Mouse (Mus musculus): Measurements from ENCODE around the gene Fam241a. TPM values are rescaled to one million over a fixed set of nuclear protein-coding genes. Genes with fewer than 3 reads are reported as not detected.

The Fam241a gene
- polyA plus RNA-seq, 1 experiment from 2014 or later = 3.9 TPM

DNA sequence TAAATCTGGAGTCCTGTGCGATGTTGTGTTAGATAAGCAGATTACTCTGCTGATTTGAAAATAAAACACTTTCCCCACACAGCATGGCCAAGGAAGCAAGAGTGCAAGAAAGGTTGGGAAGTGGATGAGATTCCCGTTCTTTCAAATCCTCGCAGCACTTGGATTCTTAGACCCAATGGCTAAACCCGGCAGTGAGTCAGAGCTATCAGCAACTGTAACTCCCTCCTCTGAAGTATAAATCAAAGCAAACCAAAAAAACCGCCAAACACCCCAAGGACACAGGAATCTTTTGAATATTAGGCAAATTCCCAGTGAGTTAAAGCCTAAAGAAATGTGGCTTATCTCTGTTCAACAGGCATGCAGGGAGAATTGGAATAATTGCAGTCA, 52.2 kb downstream of the Fam241a start:
- no peaks in the 10 kb centered on the region for H3K27me3 ChIP-seq (replicated peaks; ENCODE audit: low read depth, poor library complexity, severe bottlenecking)
- DNase-seq (ENCODE audit: low spot score) = no peak
- no peak overlapping the region for H3K4me3 ChIP-seq
- H3K36me3 ChIP-seq (replicated peaks) = no peaks in the 10 kb centered on the region
- no peaks in the 10 kb centered on the region for H3K4me1 ChIP-seq
- H3K27ac ChIP-seq (replicated peaks) = no peak overlapping the region
- WGBS = 88% methylated on average over 5 of the region's 5 CpGs
- no peaks in the 10 kb centered on the region for H3K9me3 ChIP-seq

- no peak for DNase-seq (ENCODE audit: low spot score)
- no peaks in the 10 kb centered on the region for H3K9me3 ChIP-seq
Measured at GRCm38 (mm10) chr3:127843324-127843940, 52.7 kb downstream of the Fam241a start.

GRCm38 (mm10) chr3:127841926-127842325, 54.2 kb downstream of the Fam241a start:
- WGBS = 81% methylated on average over 8 of the region's 8 CpGs
- H3K27me3 ChIP-seq (replicated peaks; ENCODE audit: low read depth, poor library complexity, severe bottlenecking) = no peaks in the 10 kb centered on the region
- H3K9me3 ChIP-seq = no peaks in the 10 kb centered on the region
- DNase-seq (ENCODE audit: low spot score) = no peak
- peaks cover 6% of the 10 kb centered on the region for H3K4me1 ChIP-seq
- no peak overlapping the region for H3K27ac ChIP-seq (replicated peaks)
- H3K4me3 ChIP-seq = no peak overlapping the region
- H3K36me3 ChIP-seq (replicated peaks) = no peaks in the 10 kb centered on the region

More at GRCm38 (mm10) chr3:127843324-127843940, 52.7 kb downstream of the Fam241a start:
- no peaks in the 10 kb centered on the region for H3K27me3 ChIP-seq (replicated peaks; ENCODE audit: low read depth, poor library complexity, severe bottlenecking)
- no peaks in the 10 kb centered on the region for H3K4me1 ChIP-seq
- no peaks in the 10 kb centered on the region for H3K36me3 ChIP-seq (replicated peaks)
- 84% methylated on average over 2 of the region's 2 CpGs for WGBS
- H3K27ac ChIP-seq (replicated peaks) = no peak overlapping the region
- H3K4me3 ChIP-seq = no peak overlapping the region

DNA sequence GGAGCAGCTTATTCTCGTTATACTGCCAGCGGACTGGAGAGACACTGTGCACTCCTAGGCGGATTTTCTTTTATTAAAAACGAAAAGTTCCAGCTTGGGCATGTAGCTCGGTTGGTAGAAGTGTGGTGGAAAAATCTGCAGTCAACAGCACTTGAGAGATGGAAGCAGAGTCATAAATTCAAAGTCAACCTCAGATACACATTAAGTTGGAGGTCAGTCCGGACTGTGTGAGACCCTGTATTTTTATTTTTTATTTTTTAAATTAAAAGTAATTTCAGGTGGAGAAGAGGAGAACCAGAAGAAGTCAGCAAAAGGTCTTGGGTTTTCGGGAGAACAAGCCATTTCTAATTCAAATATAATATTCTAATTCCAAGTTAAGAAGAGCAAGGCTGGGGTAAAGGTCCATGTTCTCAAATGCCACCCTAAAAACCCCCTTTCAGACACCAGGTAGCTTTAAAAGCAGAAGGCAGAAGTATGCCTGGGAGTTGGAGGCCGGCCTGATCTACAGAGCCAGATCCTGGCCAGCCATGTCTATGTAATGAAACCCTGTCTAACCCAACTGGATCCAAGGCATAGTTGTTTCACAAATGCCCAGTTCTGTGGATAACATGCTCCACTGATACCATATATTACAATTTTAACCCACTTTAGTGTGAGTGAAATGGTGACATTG, 58.0 kb downstream of the Fam241a start:
- peaks cover 22% of the 10 kb centered on the region for H3K4me1 ChIP-seq
- H3K27ac ChIP-seq (replicated peaks) = peak overlapping the region; percentile 93
- peaks cover 3% of the 10 kb centered on the region; the same call in 1 of the 2 replicates for H3K36me3 ChIP-seq (replicated peaks)
- 35% methylated on average over 8 of the region's 8 CpGs for WGBS
- DNase-seq (ENCODE audit: low spot score) = no peak
- H3K9me3 ChIP-seq = no peaks in the 10 kb centered on the region
- H3K27me3 ChIP-seq (replicated peaks; ENCODE audit: low read depth, poor library complexity, severe bottlenecking) = no peaks in the 10 kb centered on the region
- peak overlapping the region; percentile 98 for H3K4me3 ChIP-seq

GRCm38 (mm10) chr3:127837154-127837865, 58.8 kb downstream of the Fam241a start, which contains the start of gene Ap1ar:
Gene Ap1ar, minus strand, starts transcription at chr3:127837523.
- no peaks in the 10 kb centered on the region for H3K27me3 ChIP-seq (replicated peaks; ENCODE audit: low read depth, poor library complexity, severe bottlenecking)
- H3K4me3 ChIP-seq = peak within 1 kb of the TSS; percentile 98
- H3K9me3 ChIP-seq = no peaks in the 10 kb centered on the region
- under 1% methylated on average over 89 of the region's 89 CpGs for WGBS
- peak; percentile 97 for DNase-seq (ENCODE audit: low spot score)
- peaks cover 8% of the 10 kb centered on the region; the same call in 1 of the 2 replicates for H3K36me3 ChIP-seq (replicated peaks)
- peak within 1 kb of the TSS; percentile 93 for H3K27ac ChIP-seq (replicated peaks)
- peaks cover 22% of the 10 kb centered on the region for H3K4me1 ChIP-seq

GRCm38 (mm10) chr3:127836798-127837153, 59.3 kb downstream of the Fam241a start:
- DNase-seq (ENCODE audit: low spot score) = no peak
- peak overlapping the region; percentile 98 for H3K4me3 ChIP-seq

DNA sequence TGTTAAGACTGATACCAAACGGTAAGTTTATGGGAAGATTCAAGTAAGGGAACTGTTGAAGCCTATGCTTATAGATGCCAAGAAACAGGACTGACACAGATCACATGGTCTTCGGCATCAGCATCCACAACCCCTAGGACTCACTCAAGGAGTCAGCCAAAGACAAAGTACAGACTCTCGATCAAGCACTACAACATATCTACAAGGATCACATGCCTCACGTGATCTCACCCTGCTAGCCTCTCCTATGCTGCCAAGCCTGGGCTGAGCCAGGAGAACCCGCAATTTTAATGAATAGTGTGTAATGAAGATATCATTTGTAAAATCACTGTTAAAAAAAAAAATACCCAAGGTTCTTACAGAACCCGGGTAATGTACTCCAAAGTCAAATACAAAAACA, 60.5 kb downstream of the Fam241a start:
- Histone ChIP-seq H3K27ac (replicated peaks) (no peak overlapping the region), H3K4me3 (peak overlapping the region; percentile 98; the same call in 1 of the 2 replicates), H3K9me3 (no peaks in the 10 kb centered on the region), H3K27me3 (replicated peaks; ENCODE audit: low read depth, poor library complexity, severe bottlenecking) (no peaks in the 10 kb centered on the region), H3K36me3 (replicated peaks) (peaks cover 18% of the 10 kb centered on the region), H3K4me1 (peaks cover 22% of the 10 kb centered on the region)
- WGBS = 90% methylated on average over 6 of the region's 6 CpGs
- no peak for DNase-seq (ENCODE audit: low spot score)

More at GRCm38 (mm10) chr3:127836798-127837153, 59.3 kb downstream of the Fam241a start:
- Histone ChIP-seq H3K27me3 (replicated peaks; ENCODE audit: low read depth, poor library complexity, severe bottlenecking) (no peaks in the 10 kb centered on the region), H3K4me1 (peaks cover 22% of the 10 kb centered on the region), H3K9me3 (no peaks in the 10 kb centered on the region), H3K36me3 (replicated peaks) (peaks cover 10% of the 10 kb centered on the region; the same call in 1 of the 2 replicates), H3K27ac (replicated peaks) (peak overlapping the region; percentile 93)
- under 1% methylated on average over 17 of the region's 17 CpGs for WGBS

DNA sequence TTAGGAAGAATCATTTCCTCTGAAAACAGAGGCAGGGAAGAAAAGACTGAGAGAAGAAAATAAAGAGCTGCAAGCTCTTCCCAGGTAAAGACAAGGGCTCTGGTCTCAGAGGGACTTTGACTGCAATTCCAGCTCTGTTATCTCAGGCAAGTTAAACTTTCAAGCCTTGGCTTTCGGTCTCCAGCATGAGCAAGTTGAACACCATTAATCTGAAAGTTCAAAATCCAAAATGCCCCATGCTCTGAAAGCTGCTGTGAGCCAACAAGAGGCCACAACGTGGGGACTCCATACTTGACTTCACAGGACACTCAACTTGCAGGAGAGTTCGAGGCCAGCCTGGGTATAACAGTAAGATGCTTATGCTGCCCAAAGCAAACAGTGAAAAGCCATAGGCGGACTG, 62.1 kb downstream of the Fam241a start:
- Histone ChIP-seq H3K27me3 (replicated peaks; ENCODE audit: low read depth, poor library complexity, severe bottlenecking) (no peaks in the 10 kb centered on the region), H3K27ac (replicated peaks) (no peak overlapping the region), H3K4me1 (peaks cover 22% of the 10 kb centered on the region), H3K36me3 (replicated peaks) (peaks cover 18% of the 10 kb centered on the region), H3K9me3 (no peaks in the 10 kb centered on the region), H3K4me3 (no peak overlapping the region)
- 85% methylated on average over 4 of the region's 4 CpGs for WGBS
- no peak for DNase-seq (ENCODE audit: low spot score)

GRCm38 (mm10) chr3:127831079-127831478, 65.0 kb downstream of the Fam241a start:
- 63% methylated on average over 6 of the region's 6 CpGs for WGBS
- H3K4me3 ChIP-seq = no peak overlapping the region
- no peaks in the 10 kb centered on the region for H3K27me3 ChIP-seq (replicated peaks; ENCODE audit: low read depth, poor library complexity, severe bottlenecking)
- H3K36me3 ChIP-seq (replicated peaks) = peaks cover 18% of the 10 kb centered on the region
- peaks cover 19% of the 10 kb centered on the region for H3K4me1 ChIP-seq
- no peak for DNase-seq (ENCODE audit: low spot score)
- H3K27ac ChIP-seq (replicated peaks) = no peak overlapping the region
- H3K9me3 ChIP-seq = no peaks in the 10 kb centered on the region

GRCm38 (mm10) chr3:127830183-127830582, 65.9 kb downstream of the Fam241a start:
- H3K9me3 ChIP-seq = no peaks in the 10 kb centered on the region
- H3K4me1 ChIP-seq = peaks cover 11% of the 10 kb centered on the region
- H3K27ac ChIP-seq (replicated peaks) = no peak overlapping the region
- WGBS = 95% methylated on average over 10 of the region's 10 CpGs
- no peaks in the 10 kb centered on the region for H3K27me3 ChIP-seq (replicated peaks; ENCODE audit: low read depth, poor library complexity, severe bottlenecking)
- peaks cover 18% of the 10 kb centered on the region for H3K36me3 ChIP-seq (replicated peaks)
- no peak overlapping the region for H3K4me3 ChIP-seq
- DNase-seq (ENCODE audit: low spot score) = no peak

GRCm38 (mm10) chr3:127827123-127827522, 69.0 kb downstream of the Fam241a start:
- DNase-seq (ENCODE audit: low spot score) = no peak
- H3K4me1 ChIP-seq = peaks cover 16% of the 10 kb centered on the region
- 59% methylated on average over 7 of the region's 7 CpGs for WGBS
- H3K27me3 ChIP-seq (replicated peaks; ENCODE audit: low read depth, poor library complexity, severe bottlenecking) = no peaks in the 10 kb centered on the region
- H3K27ac ChIP-seq (replicated peaks) = no peak overlapping the region
- no peak overlapping the region for H3K4me3 ChIP-seq
- no peaks in the 10 kb centered on the region for H3K9me3 ChIP-seq
- peaks cover 12% of the 10 kb centered on the region for H3K36me3 ChIP-seq (replicated peaks)

DNA sequence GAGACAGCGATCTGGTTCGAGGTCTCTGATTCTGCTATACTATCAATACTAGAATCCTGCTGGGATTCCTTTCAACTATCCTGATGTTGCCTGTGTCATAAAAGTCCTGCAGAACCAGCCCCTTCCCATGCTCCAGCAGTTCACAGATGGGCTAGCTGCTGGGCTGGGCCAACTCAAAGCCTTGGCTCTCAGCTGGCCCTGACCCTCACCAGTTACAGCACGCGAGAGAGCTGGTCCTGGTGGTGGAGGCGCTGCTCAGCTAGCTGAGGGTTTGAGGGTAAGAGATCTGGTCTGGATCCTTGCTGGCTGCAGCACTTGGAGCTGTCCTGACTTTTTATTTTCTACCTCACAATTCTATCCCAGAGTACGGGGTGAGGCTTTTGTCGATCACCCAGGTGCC, 69.6 kb downstream of the Fam241a start:
- DNase-seq (ENCODE audit: low spot score) = no peak
- no peak overlapping the region for H3K4me3 ChIP-seq
- no peaks in the 10 kb centered on the region for H3K9me3 ChIP-seq
- H3K4me1 ChIP-seq = peaks cover 16% of the 10 kb centered on the region
- H3K36me3 ChIP-seq (replicated peaks) = peaks cover 17% of the 10 kb centered on the region
- H3K27ac ChIP-seq (replicated peaks) = no peak overlapping the region
- WGBS = 90% methylated on average over 7 of the region's 7 CpGs
- H3K27me3 ChIP-seq (replicated peaks; ENCODE audit: low read depth, poor library complexity, severe bottlenecking) = no peaks in the 10 kb centered on the region

Measured in embryonic facial prominence, embryonic 10.5 days (tissue).